Mouse (Mus musculus) forebrain, postnatal 0 days (tissue): ENCODE results near the gene Twsg1. TPM values are rescaled to one million over a fixed set of nuclear protein-coding genes. Genes with fewer than 3 reads are reported as not detected.
A peak's percentile ranks its signal among the peaks of the same experiment; 100 is the strongest.

ENCODE experiments used
- ATAC-seq: fragments of 200-750 bp; cut with Nextera tagmentation; 2 replicates; pipeline ENCODE4 v1.8.0; 2017; ENCODE audit warnings: mild to moderate bottlenecking, moderate library complexity
- DNase-seq: peaks from one replicate; pipeline ENCODE4 v3.0.0-alpha.2; 2015
- H3K27ac ChIP-seq: fragments of 300-500 bp; sonication (generic); 2 replicates; pipeline ENCODE4 v1.5.1; 2014; ENCODE audit warnings: low read depth, mild to moderate bottlenecking, antibody characterized with exemption, low read length, moderate library complexity, mixed read lengths
- H3K27me3 ChIP-seq: fragments of 300-500 bp; sonication (generic); 2 replicates; pipeline ENCODE4 v1.6.1; 2014; ENCODE audit warnings: mild to moderate bottlenecking, low read length, mixed read lengths; ENCODE audit not compliant: insufficient read depth
- H3K36me3 ChIP-seq: fragments of 300-500 bp; sonication (generic); 2 replicates; pipeline ENCODE4 v1.6.1; 2014; ENCODE audit warnings: mild to moderate bottlenecking, moderate library complexity; ENCODE audit not compliant: insufficient read depth
- H3K4me1 ChIP-seq: fragments of 300-500 bp; sonication (generic); 2 replicates; pipeline ENCODE4 v1.6.1; 2014; ENCODE audit warnings: antibody characterized with exemption; ENCODE audit not compliant: insufficient read depth
- H3K4me2 ChIP-seq: fragments of 300-500 bp; sonication (generic); 2 replicates; pipeline ENCODE4 v1.6.1; 2014; ENCODE audit warnings: low read depth, mild to moderate bottlenecking, moderate library complexity
- H3K4me3 ChIP-seq: fragments of 300-500 bp; sonication (generic); 2 replicates; pipeline ENCODE4 v1.5.1; 2014; ENCODE audit warnings: low read depth, low read length, mixed read lengths
- H3K9ac ChIP-seq: fragments of 300-500 bp; sonication (generic); 2 replicates; pipeline ENCODE4 v1.6.1; 2014; ENCODE audit warnings: mild to moderate bottlenecking
- H3K9me3 ChIP-seq: fragments of 300-500 bp; sonication (generic); 2 replicates; pipeline ENCODE4 v1.6.1; 2016; ENCODE audit warnings: low read length
- CTCF ChIP-seq: sonication (generic); IDR thresholded peaks from 2 replicates; pipeline ENCODE4 v1.5.1; 2016; ENCODE audit warnings: antibody characterized with exemption, control low read depth, low read depth
- WGBS: fragments of 180-500 bp; shearing (Covaris S2); extraction: QIAGEN DNeasy Blood & Tissue Kit; methylation state at CpG from one replicate; pipeline ENCODE4 v1.1.7; 2014; 5-methylcytosine and 5-hydroxymethylcytosine counted together
- polyA plus RNA-seq: library from polyadenylated mRNA; unstranded; fragments of >200 nt; fragmentation: Nextera tagmentation; extraction: Ambion mirVana; gene quantifications from 2 replicates; pipeline ENCODE4 v1.2.1, GENCODE M21; 2015
- total RNA-seq: library from RNA; depleted of rRNA; stranded (reverse); fragments of >200 nt; gene quantifications from 2 replicates; pipeline ENCODE4 v1.2.3, GENCODE M21; 2014

Twsg1 gene
- total and polyA plus RNA-seq, 2 experiments from 2014 or later: 46.1 to 50.2 TPM

- DNase-seq (no peak), ATAC-seq (no peak)
- Histone ChIP-seq H3K27ac (no peak overlapping the region), H3K9me3 (no peaks in the 10 kb centered on the region), H3K9ac (no peak overlapping the region), H3K36me3 (peaks cover 42% of the 10 kb centered on the region), H3K27me3 (no peaks in the 10 kb centered on the region), H3K4me3 (no peak overlapping the region), H3K4me1 (no peaks in the 10 kb centered on the region), H3K4me2 (no peak overlapping the region)
- WGBS: 76% methylated on average over 6 of the region's 6 CpGs
- no peak for TF ChIP-seq CTCF
Observed at GRCm38 (mm10) chr17:65921975-65922374, 29.1 kb downstream of the Twsg1 start.

GRCm38 (mm10) chr17:65919235-65919634 is 31.8 kb downstream of the Twsg1 start:
- Histone ChIP-seq H3K4me2 (no peak overlapping the region), H3K27me3 (no peaks in the 10 kb centered on the region), H3K36me3 (peaks cover 23% of the 10 kb centered on the region), H3K27ac (no peak overlapping the region), H3K4me3 (no peak overlapping the region), H3K4me1 (no peaks in the 10 kb centered on the region), H3K9me3 (no peaks in the 10 kb centered on the region), H3K9ac (no peak overlapping the region)
- WGBS: 92% methylated on average over 3 of the region's 3 CpGs
- no peak for TF ChIP-seq CTCF
- DNase-seq (no peak), ATAC-seq (no peak)

GRCm38 (mm10) chr17:65916135-65916668 is 34.8 kb downstream of the Twsg1 start:
- peak; percentile 94 for ATAC-seq
- no peak overlapping the region for H3K4me2 ChIP-seq

GRCm38 (mm10) chr17:65914083-65914482 is 36.9 kb downstream of the Twsg1 start:
- H3K27me3 ChIP-seq: no peaks in the 10 kb centered on the region
- H3K36me3 ChIP-seq: no peaks in the 10 kb centered on the region
- DNase-seq (no peak), ATAC-seq (no peak)
- H3K9ac ChIP-seq: no peak overlapping the region
- WGBS: 28% methylated on average over 6 of the region's 6 CpGs
- no peaks in the 10 kb centered on the region for H3K9me3 ChIP-seq
- no peak for TF ChIP-seq CTCF
- no peak overlapping the region for H3K4me2 ChIP-seq
- H3K27ac ChIP-seq: no peak overlapping the region
- no peak overlapping the region for H3K4me3 ChIP-seq
- H3K4me1 ChIP-seq: no peaks in the 10 kb centered on the region

More at GRCm38 (mm10) chr17:65916135-65916668, 34.8 kb downstream of the Twsg1 start:
- no peak for TF ChIP-seq CTCF
- Histone ChIP-seq H3K4me1 (no peaks in the 10 kb centered on the region), H3K9me3 (no peaks in the 10 kb centered on the region), H3K4me3 (no peak overlapping the region), H3K9ac (no peak overlapping the region), H3K36me3 (no peaks in the 10 kb centered on the region), H3K27ac (peak overlapping the region; percentile 72), H3K27me3 (no peaks in the 10 kb centered on the region)
- peak; percentile 80 for DNase-seq
- 9% methylated on average over 8 of the region's 8 CpGs for WGBS

GRCm38 (mm10) chr17:65912202-65912601 is 38.8 kb downstream of the Twsg1 start:
- H3K27me3 ChIP-seq: no peaks in the 10 kb centered on the region
- H3K4me2 ChIP-seq: no peak overlapping the region
- no peak overlapping the region for H3K9ac ChIP-seq
- TF ChIP-seq CTCF: no peak
- H3K4me1 ChIP-seq: no peaks in the 10 kb centered on the region
- no peak overlapping the region for H3K27ac ChIP-seq
- ATAC-seq (no peak), DNase-seq (no peak)
- H3K9me3 ChIP-seq: no peaks in the 10 kb centered on the region
- no peaks in the 10 kb centered on the region for H3K36me3 ChIP-seq
- no peak overlapping the region for H3K4me3 ChIP-seq
- 94% methylated on average over 2 of the region's 2 CpGs for WGBS

- Histone ChIP-seq H3K9ac (no peak overlapping the region), H3K4me2 (no peak overlapping the region), H3K4me1 (no peaks in the 10 kb centered on the region), H3K27me3 (no peaks in the 10 kb centered on the region), H3K27ac (no peak overlapping the region), H3K9me3 (no peaks in the 10 kb centered on the region), H3K4me3 (no peak overlapping the region), H3K36me3 (no peaks in the 10 kb centered on the region)
- TF ChIP-seq CTCF: no peak
- ATAC-seq (no peak), DNase-seq (no peak)
- WGBS: 84% methylated on average over 15 of the region's 15 CpGs
Observed at GRCm38 (mm10) chr17:65911285-65912069, 39.5 kb downstream of the Twsg1 start.

- H3K36me3 ChIP-seq: no peaks in the 10 kb centered on the region
- H3K4me1 ChIP-seq: no peaks in the 10 kb centered on the region
- no peak overlapping the region for H3K4me2 ChIP-seq
- no peak overlapping the region for H3K4me3 ChIP-seq
- ATAC-seq (no peak), DNase-seq (no peak)
- H3K9ac ChIP-seq: no peak overlapping the region
- no peak for TF ChIP-seq CTCF
- H3K27ac ChIP-seq: no peak overlapping the region
- H3K9me3 ChIP-seq: no peaks in the 10 kb centered on the region
- no peaks in the 10 kb centered on the region for H3K27me3 ChIP-seq
Observed at GRCm38 (mm10) chr17:65908270-65908669, 42.8 kb downstream of the Twsg1 start.
